Mouse (Mus musculus) spleen, adult 2 months (tissue): ENCODE measurements around the gene Batf. TPM values are rescaled to one million over a fixed set of nuclear protein-coding genes. Genes with fewer than 3 reads are reported as not detected.

Source experiments
- DNase-seq, 2 experiments: peaks; one replicate each; pipeline versions ENCODE4 v3.0.0 to v3.0.0-alpha.2; 2012 to 2021; ENCODE audit warnings: low spot score in 2 of 2, low read depth in 1 of 2
- H3K27ac ChIP-seq: fragments of 200-500 bp; 2 replicates; pipeline ENCODE4 v1.5.1; 2012; ENCODE audit warnings: low read length, inconsistent platforms; ENCODE audit not compliant: insufficient read depth
- H3K27me3 ChIP-seq: fragments of 200-500 bp; 2 replicates; pipeline ENCODE4 v1.6.1; 2012; ENCODE audit warnings: mild to moderate bottlenecking, moderate library complexity, low read length, inconsistent platforms; ENCODE audit not compliant: control insufficient read depth, insufficient read depth
- H3K36me3 ChIP-seq: fragments of 200-500 bp; 2 replicates; pipeline ENCODE4 v1.6.1; 2012; ENCODE audit warnings: mild to moderate bottlenecking, low read length, inconsistent platforms; ENCODE audit not compliant: control insufficient read depth, insufficient read depth
- H3K4me1 ChIP-seq: fragments of 200-500 bp; 2 replicates; pipeline ENCODE4 v1.6.1; 2011; ENCODE audit warnings: inconsistent platforms; ENCODE audit not compliant: control insufficient read depth, insufficient read depth, insufficient read length
- H3K4me3 ChIP-seq: fragments of 200-500 bp; 2 replicates; pipeline ENCODE4 v1.5.1; 2011; ENCODE audit warnings: mild to moderate bottlenecking, inconsistent platforms; ENCODE audit not compliant: insufficient read depth, insufficient read length; ENCODE audit errors: extremely low read depth
- CTCF ChIP-seq: fragments of 200-500 bp; IDR thresholded peaks from 2 replicates; pipeline ENCODE4 v1.5.1; 2011; ENCODE audit warnings: mild to moderate bottlenecking, inconsistent platforms; ENCODE audit not compliant: insufficient read depth, insufficient read length, insufficient replicate concordance; ENCODE audit errors: extremely low read depth
- POLR2A ChIP-seq: fragments of 200-500 bp; IDR thresholded peaks from 2 replicates; pipeline ENCODE4 v1.6.1; 2011; ENCODE audit warnings: low read depth, low read length, inconsistent platforms
- WGBS: fragments of 180-500 bp; shearing (Covaris S2); methylation state at CpG from one replicate; pipeline ENCODE4 v1.1.7; 2018; 5-methylcytosine and 5-hydroxymethylcytosine counted together
- polyA plus RNA-seq: library from polyadenylated mRNA; depleted of rRNA; stranded (reverse); fragments of >200 nt; gene quantifications from 2 replicates; pipeline ENCODE4 v1.2.3, GENCODE M21; 2012

The Batf gene
- polyA plus RNA-seq, 1 experiment = 15.4 TPM

GRCm38 (mm10) chr12:85705831-85706530 lies 19.5 kb downstream of the Batf start:
- TF ChIP-seq POLR2A (no peak), CTCF (no peak)
- peak overlapping the region; percentile 62 for H3K4me3 ChIP-seq
- peaks cover 24% of the 10 kb centered on the region for H3K4me1 ChIP-seq
- no peaks in the 10 kb centered on the region for H3K27me3 ChIP-seq
- no peak for DNase-seq
- H3K27ac ChIP-seq = peak overlapping the region; percentile 77
- WGBS = 27% methylated on average over 17 of the region's 17 CpGs
- H3K36me3 ChIP-seq = peaks cover 5% of the 10 kb centered on the region

GRCm38 (mm10) chr12:85706906-85707305 lies 20.4 kb downstream of the Batf start:
- no peak overlapping the region for H3K27ac ChIP-seq
- no peak for TF ChIP-seq CTCF
- TF ChIP-seq POLR2A = no peak
- DNase-seq = no peak
- peaks cover 24% of the 10 kb centered on the region for H3K4me1 ChIP-seq
- WGBS = 89% methylated on average over 4 of the region's 4 CpGs
- H3K4me3 ChIP-seq = no peak overlapping the region
- no peaks in the 10 kb centered on the region for H3K27me3 ChIP-seq
- H3K36me3 ChIP-seq = peaks cover 5% of the 10 kb centered on the region

GRCm38 (mm10) chr12:85707391-85707790 lies 20.9 kb downstream of the Batf start:
- peaks cover 5% of the 10 kb centered on the region for H3K36me3 ChIP-seq
- no peak for DNase-seq
- H3K4me1 ChIP-seq = peaks cover 24% of the 10 kb centered on the region
- 93% methylated on average over 11 of the region's 11 CpGs for WGBS
- H3K4me3 ChIP-seq = no peak overlapping the region
- TF ChIP-seq CTCF = no peak
- no peak for TF ChIP-seq POLR2A
- H3K27ac ChIP-seq = no peak overlapping the region
- no peaks in the 10 kb centered on the region for H3K27me3 ChIP-seq

- 97% methylated on average over 12 of the region's 12 CpGs for WGBS
- Histone ChIP-seq H3K27me3 (no peaks in the 10 kb centered on the region), H3K27ac (no peak overlapping the region), H3K4me3 (no peak overlapping the region), H3K4me1 (peaks cover 18% of the 10 kb centered on the region), H3K36me3 (peaks cover 5% of the 10 kb centered on the region)
- no peak for TF ChIP-seq POLR2A
- TF ChIP-seq CTCF = no peak
- no peak for DNase-seq
These were observed 22.1 kb downstream of the Batf start for GRCm38 (mm10) chr12:85708556-85708955.

- H3K36me3 ChIP-seq = peaks cover 5% of the 10 kb centered on the region
- no peak overlapping the region for H3K27ac ChIP-seq
- peak in 1 of 2 experiments; percentile 23 for DNase-seq
- H3K4me1 ChIP-seq = peaks cover 6% of the 10 kb centered on the region; the same call in 1 of the 2 replicates
- 21% methylated on average over 7 of the region's 7 CpGs for WGBS
- no peaks in the 10 kb centered on the region for H3K27me3 ChIP-seq
- TF ChIP-seq CTCF = no peak
- H3K4me3 ChIP-seq = no peak overlapping the region
These were observed 24.2 kb downstream of the Batf start for GRCm38 (mm10) chr12:85710695-85711094.

GRCm38 (mm10) chr12:85712587-85712986 lies 26.1 kb downstream of the Batf start:
- 90% methylated on average over 2 of the region's 2 CpGs for WGBS
- no peak overlapping the region for H3K27ac ChIP-seq
- TF ChIP-seq POLR2A (no peak), CTCF (no peak)
- peaks cover 5% of the 10 kb centered on the region for H3K36me3 ChIP-seq
- H3K27me3 ChIP-seq = no peaks in the 10 kb centered on the region
- DNase-seq = no peak
- H3K4me3 ChIP-seq = no peak overlapping the region
- peaks cover 3% of the 10 kb centered on the region; the same call in 1 of the 2 replicates for H3K4me1 ChIP-seq

- WGBS = 92% methylated on average over 5 of the region's 5 CpGs
- no peak overlapping the region for H3K27ac ChIP-seq
- no peaks in the 10 kb centered on the region for H3K27me3 ChIP-seq
- H3K4me3 ChIP-seq = no peak overlapping the region
- H3K36me3 ChIP-seq = no peaks in the 10 kb centered on the region; the same call in 1 of the 2 replicates
- TF ChIP-seq CTCF (no peak), POLR2A (no peak)
- peaks cover 3% of the 10 kb centered on the region; the same call in 1 of the 2 replicates for H3K4me1 ChIP-seq
- DNase-seq = no peak
These were observed 27.7 kb downstream of the Batf start for GRCm38 (mm10) chr12:85714126-85714525.
